ENCODE assay signal across 21 mouse cellular contexts in the genomic region with DNA sequence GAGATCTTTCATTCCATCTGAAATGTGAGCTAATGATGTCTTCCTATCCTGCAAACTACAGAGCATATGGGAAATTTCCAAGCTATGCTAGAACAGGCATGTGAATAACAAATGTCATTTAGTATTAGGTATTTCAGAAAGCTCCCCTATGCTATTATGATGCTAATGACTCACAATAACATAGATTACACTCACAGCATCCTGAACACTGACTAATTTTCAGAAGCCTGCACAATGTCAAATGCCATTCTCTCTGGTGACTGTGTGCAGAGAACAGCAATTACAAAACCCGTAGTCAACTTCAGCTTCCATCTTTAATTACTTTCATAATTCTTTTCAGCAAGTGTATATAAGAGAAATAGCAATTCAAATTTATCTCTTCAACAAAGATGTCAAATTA.
"Had no signal": no experiment of that assay in that cellular context is flagged by ENCODE, and none has a peak within 500 bp of the region (broad histone marks: within the 10 kb centered on the region; RNA-seq: fewer than 3 reads in every experiment).

No protein-coding gene starts in this region.

- H3K9ac ChIP-seq: limb, embryonic 12.5 days; limb, embryonic 15.5 days; liver, embryonic 14.5 days; liver, postnatal 0 days; lung, embryonic 14.5 days; midbrain, embryonic 12.5 days; neural tube, embryonic 13.5 days; stomach, embryonic 15.5 days had no signal

- H3K27ac ChIP-seq: limb, embryonic 12.5 days; limb, embryonic 15.5 days; liver, embryonic 14.5 days; midbrain, embryonic 12.5 days; neural tube, embryonic 13.5 days; stomach, embryonic 15.5 days had no signal

- H3K4me2 ChIP-seq: limb, embryonic 12.5 days; limb, embryonic 15.5 days; liver, embryonic 11.5 days; lung, embryonic 14.5 days; midbrain, embryonic 12.5 days; neural tube, embryonic 13.5 days; stomach, embryonic 15.5 days had no signal

- DNase-seq: kidney, adult 18-20 months; kidney, adult 9 months; kidney, postnatal 14 days; kidney, postnatal 4 days; left cerebral cortex, postnatal 4 days; liver, postnatal 0 days; lung, embryonic 14.5 days; retina, postnatal 1 day; right cerebral cortex, postnatal 25 days; spleen, adult 18-20 months; thymus, postnatal 25 days had no signal

- ATAC-seq: liver, postnatal 0 days; lung, postnatal 0 days had no signal

- H3K9me3 ChIP-seq: limb, embryonic 12.5 days; limb, embryonic 15.5 days; megakaryocyte, embryonic 14.5 days; midbrain, embryonic 12.5 days; neural tube, embryonic 13.5 days; stomach, embryonic 15.5 days had no signal

- H3K27me3 ChIP-seq: limb, embryonic 12.5 days; limb, embryonic 15.5 days; megakaryocyte, embryonic 14.5 days; midbrain, embryonic 12.5 days; neural tube, embryonic 13.5 days; stomach, embryonic 15.5 days had no signal

- H3K36me3 ChIP-seq: limb, embryonic 12.5 days; limb, embryonic 15.5 days; midbrain, embryonic 12.5 days; neural tube, embryonic 13.5 days; stomach, embryonic 15.5 days had no signal

- H3K4me1 ChIP-seq: limb, embryonic 12.5 days; limb, embryonic 15.5 days; megakaryocyte, embryonic 14.5 days; midbrain, embryonic 12.5 days; neural tube, embryonic 13.5 days; stomach, embryonic 15.5 days had no signal

- H3K4me3 ChIP-seq: limb, embryonic 12.5 days; limb, embryonic 15.5 days; megakaryocyte, embryonic 14.5 days; midbrain, embryonic 12.5 days; myocyte; neural tube, embryonic 13.5 days; stomach, embryonic 15.5 days had no signal
